Mouse (Mus musculus) gastrocnemius, adult 2 months (tissue): ENCODE data around the gene Zfp931. TPM values are rescaled to one million over a fixed set of nuclear protein-coding genes. Genes with fewer than 3 reads are reported as not detected.
"Not testable (repeated sequence)": the region's sequence is repeated elsewhere in the genome, so short reads cannot be mapped to it uniquely, and the experiment has no call there.

Experiments used
- DNase-seq: peaks from one replicate; pipeline ENCODE4 v3.0.0; 2022
- H3K27ac ChIP-seq: fragments of 200-600 bp; 2 replicates; pipeline ENCODE4 v1.8.1; 2022; ENCODE audit warnings: mild to moderate bottlenecking
- H3K4me3 ChIP-seq: fragments of 200-600 bp; 2 replicates; pipeline ENCODE4 v1.8.1; 2022; ENCODE audit warnings: mild to moderate bottlenecking, moderate library complexity
- CTCF ChIP-seq: fragments of 200-600 bp; IDR thresholded peaks from 2 replicates; pipeline ENCODE4 v1.8.1; 2022; ENCODE audit warnings: antibody characterized with exemption, mild to moderate bottlenecking, moderate library complexity
- intact Hi-C: fragments of 180-260 bp; cut with DNase I; formaldehyde crosslinking; loops from one replicate; pipeline ENCODE4 v1.15.1; 2025
- total RNA-seq, 2 experiments: library from RNA; stranded (reverse); gene quantifications; 2 replicates each; pipeline ENCODE4 v1.2.3; 2021

Gene Zfp931
- total RNA-seq, 2 experiments from 2014 or later: 9.5 to 13.9 TPM

GRCm38 (mm10) chr2:178101957-178102356, 23.7 kb upstream of the Zfp931 start:
- H3K27ac ChIP-seq: no peak overlapping the region
- intact Hi-C loops: no loop called here
- peak; percentile 57 for TF ChIP-seq CTCF
- H3K4me3 ChIP-seq: no peak overlapping the region
- peak; percentile 36 for DNase-seq

DNA sequence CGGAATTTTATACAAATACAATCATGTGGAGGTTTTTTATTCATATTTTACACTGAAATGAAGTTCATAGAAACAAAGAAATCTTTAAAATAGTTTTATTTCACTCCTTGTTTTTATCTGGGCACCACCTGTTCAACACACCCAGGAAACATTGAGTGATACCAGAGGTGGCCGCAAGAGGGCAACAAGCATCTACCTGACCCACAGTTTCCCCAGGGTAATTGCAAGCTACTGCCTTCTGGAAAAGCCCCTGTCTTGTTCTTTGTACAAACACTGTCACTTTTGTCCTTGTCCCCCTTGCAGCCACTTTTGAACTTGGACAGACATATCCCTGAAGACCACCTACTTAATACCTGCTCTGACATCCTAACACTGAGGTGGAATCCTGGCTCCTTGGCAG, 19.7 kb upstream of the Zfp931 start:
- peak; percentile 70 for TF ChIP-seq CTCF
- DNase-seq: peak; percentile 48
- Histone ChIP-seq H3K27ac (no peak overlapping the region), H3K4me3 (no peak overlapping the region)
- intact Hi-C loops: no loop called here

DNA sequence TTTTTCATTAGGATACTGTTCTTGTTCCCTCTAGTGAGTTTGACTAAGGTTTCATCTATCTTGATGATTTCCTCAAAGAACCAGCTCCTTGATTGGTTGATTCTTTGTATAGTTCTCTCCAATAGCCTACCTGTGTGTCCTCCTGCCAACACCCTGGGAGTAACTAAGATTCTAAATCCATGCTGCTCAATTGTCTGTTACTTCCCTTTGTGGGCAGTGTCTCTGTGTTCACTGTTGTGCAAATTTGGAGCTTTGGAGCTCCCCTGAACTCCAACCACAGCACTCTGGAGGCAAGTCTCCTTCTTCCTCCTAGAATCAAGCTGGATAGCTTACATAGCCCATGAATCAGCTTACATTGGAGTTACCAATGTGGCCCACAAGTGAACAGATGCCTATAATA, 11.3 kb upstream of the Zfp931 start:
- intact Hi-C loops: no loop called here
- TF ChIP-seq CTCF: no peak
- Histone ChIP-seq H3K27ac (no peak overlapping the region), H3K4me3 (no peak overlapping the region)
- no peak for DNase-seq

DNA sequence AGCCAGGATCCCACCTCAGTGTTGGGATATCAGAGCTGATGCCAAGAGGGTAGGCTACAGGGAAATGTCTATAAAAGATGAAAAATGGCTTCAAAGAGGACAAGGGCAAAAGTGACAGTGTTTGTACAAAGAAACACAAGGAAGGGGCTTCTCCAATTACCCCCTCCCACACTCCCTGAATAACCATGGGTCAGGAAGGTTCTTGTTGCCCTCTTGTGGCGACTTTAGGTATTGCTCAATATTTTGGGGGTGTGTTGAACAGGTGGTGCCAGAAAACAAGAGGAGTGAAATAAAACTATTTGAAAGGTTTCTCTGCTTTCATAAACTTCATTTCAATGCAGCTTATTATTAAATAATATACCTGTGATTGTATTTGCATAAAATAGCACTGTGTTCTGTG, 20.1 kb downstream of the Zfp931 start:
- intact Hi-C loops: no loop called here
- DNase-seq: peak; percentile 42
- TF ChIP-seq CTCF: peak; percentile 79
- Histone ChIP-seq H3K27ac (no peak overlapping the region), H3K4me3 (no peak overlapping the region)

- DNase-seq, intact Hi-C loops, H3K4me3 ChIP-seq, H3K27ac ChIP-seq: not testable (repeated sequence)
Observed at GRCm38 (mm10) chr2:178027601-178028000, 50.7 kb downstream of the Zfp931 start.

DNA sequence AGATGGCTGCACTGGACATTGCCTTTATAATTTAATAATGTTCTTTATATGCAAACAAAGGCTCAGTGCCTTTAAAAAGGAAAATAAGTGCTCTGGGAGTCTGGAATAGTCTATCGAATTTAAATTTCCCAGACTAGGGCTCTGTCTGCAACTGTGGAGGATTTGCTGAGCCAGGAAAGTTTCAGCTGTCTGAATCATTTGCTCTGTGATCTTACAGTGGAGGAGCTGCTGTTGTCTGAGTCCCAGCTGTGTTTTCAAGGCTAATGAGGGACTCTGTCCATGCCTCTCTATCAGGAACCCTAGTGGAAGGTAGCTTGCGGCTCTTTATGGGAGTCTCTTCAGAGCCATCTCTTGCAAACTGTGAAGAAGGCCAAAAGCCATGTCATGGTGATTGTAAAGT, 54.4 kb downstream of the Zfp931 start:
- peak overlapping the region; percentile 86 for H3K4me3 ChIP-seq
- DNase-seq, intact Hi-C loops: not testable (repeated sequence)
- peak overlapping the region; percentile 79 for H3K27ac ChIP-seq

GRCm38 (mm10) chr2:178023011-178023611, 55.2 kb downstream of the Zfp931 start, which contains the start of gene Zfp971:
TSS of gene Zfp971 (plus strand) at chr2:178023284.
- intact Hi-C loops: not testable (repeated sequence)
- H3K4me3 ChIP-seq: peak within 1 kb of the TSS; percentile 86
- H3K27ac ChIP-seq: peak within 1 kb of the TSS; percentile 79
- DNase-seq: peak; percentile 54

- intact Hi-C loops, DNase-seq, H3K27ac ChIP-seq, H3K4me3 ChIP-seq: not testable (repeated sequence)
Observed at GRCm38 (mm10) chr2:178020773-178021172, 57.5 kb downstream of the Zfp931 start.

DNA sequence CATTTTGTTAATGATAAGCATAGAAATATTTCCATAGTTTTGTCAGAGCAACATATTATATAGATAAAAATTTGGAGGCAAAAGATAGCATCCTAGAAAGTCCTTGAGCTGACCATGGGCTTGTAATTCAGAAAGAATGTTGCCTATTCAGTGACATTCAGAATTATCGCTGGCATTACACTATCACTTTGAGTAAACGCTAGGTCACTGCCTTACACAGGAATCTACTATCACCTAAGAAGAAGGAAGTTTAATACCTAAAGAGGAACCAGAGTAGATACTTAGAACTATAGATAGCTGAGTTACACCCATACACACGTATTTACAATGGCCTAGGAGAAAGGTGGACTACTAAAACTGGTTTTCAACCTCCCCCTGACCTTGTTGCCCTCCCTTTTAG, 58.8 kb downstream of the Zfp931 start:
- H3K27ac ChIP-seq, H3K4me3 ChIP-seq, DNase-seq, intact Hi-C loops: not testable (repeated sequence)

Other genes starting within 250 kb of the Zfp931 start
- 10 to 100 TPM; 91.9 to 96.6 TPM for gene Gm14325, start 238.1 kb downstream of the Zfp931 start, total RNA-seq
- 1 to 10 TPM; 4.0 to 5.0 TPM for gene Gm14327, start 181.4 kb downstream of the Zfp931 start, total RNA-seq
- gene Zfp972, start 152.9 kb downstream of the Zfp931 start, total RNA-seq: 1 to 10 TPM; 1.1 to 1.8 TPM
- gene Gm14326, start 121.2 kb downstream of the Zfp931 start, total RNA-seq: 10 to 100 TPM; 37.4 to 42.4 TPM
- 10 to 100 TPM; 36.7 to 38.0 TPM for gene Zfp971, start 55.2 kb downstream of the Zfp931 start, total RNA-seq
- gene Phactr3, start 40.5 kb upstream of the Zfp931 start, total RNA-seq: under 1 TPM in 1 of 2 experiments, not detected in 1; 0.11 TPM